Mouse (Mus musculus): ENCODE data around the gene Foxo3.

GRCm38 (mm10) chr10:42312557-42312956 lies 36.0 kb upstream of the Foxo3 start:
- TF ChIP-seq CTCF (IDR thresholded peaks at IDR 0.05; ENCODE audit: low read depth, low read length) (no peak), POLR2A (IDR thresholded peaks at IDR 0.05; ENCODE audit: extremely low read depth, insufficient read depth, low read length) (no peak)

Measured in liver, adult 2 months (tissue).